13 mouse cellular contexts compared by ENCODE assay signal in the genomic region with DNA sequence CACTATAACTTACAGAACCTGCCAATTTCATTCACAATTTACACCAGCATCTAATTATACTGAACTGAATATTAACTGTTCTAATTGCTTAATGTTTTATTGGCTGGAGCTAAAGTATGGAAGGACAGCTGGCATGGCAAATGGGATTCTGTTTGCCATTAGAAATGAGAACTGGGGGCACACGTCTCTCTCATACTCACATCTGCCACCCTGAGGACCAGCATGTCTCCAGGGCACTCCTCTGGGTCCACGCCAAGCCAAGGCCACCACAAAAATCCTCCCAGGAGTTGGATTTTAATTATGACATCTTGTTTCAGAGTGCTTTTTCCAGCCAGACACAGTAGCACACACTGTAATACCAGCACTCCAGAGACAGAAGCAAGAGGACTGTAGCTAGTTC.
"Had no signal": no experiment of that assay in that cellular context is flagged by ENCODE, and none has a peak within 500 bp of the region (broad histone marks: within the 10 kb centered on the region; RNA-seq: fewer than 3 reads in every experiment).

No protein-coding gene starts in this region.

- H3K27ac ChIP-seq: layer of hippocampus, adult 2 months; limb, embryonic 10.5 days; liver, embryonic 15.5 days; neural tube, embryonic 12.5 days; stomach, embryonic 15.5 days had no signal

- H3K4me3 ChIP-seq: layer of hippocampus, adult 2 months; limb, embryonic 10.5 days; liver, embryonic 15.5 days; neural tube, embryonic 12.5 days; stomach, embryonic 15.5 days had no signal

- H3K36me3 ChIP-seq: limb, embryonic 10.5 days; liver, embryonic 15.5 days; neural tube, embryonic 12.5 days; stomach, embryonic 15.5 days had no signal

- H3K9me3 ChIP-seq: limb, embryonic 10.5 days; liver, embryonic 15.5 days; neural tube, embryonic 12.5 days; stomach, embryonic 15.5 days had no signal

- H3K4me2 ChIP-seq: liver, embryonic 11.5 days; liver, embryonic 15.5 days; neural tube, embryonic 12.5 days; stomach, embryonic 15.5 days had no signal

- ATAC-seq: lung, postnatal 0 days had no signal

- H3K27me3 ChIP-seq: liver, embryonic 15.5 days; neural tube, embryonic 12.5 days; stomach, embryonic 15.5 days had no signal

- H3K9ac ChIP-seq: liver, embryonic 15.5 days; neural tube, embryonic 12.5 days; stomach, embryonic 15.5 days had no signal

- DNase-seq: kidney, postnatal 10 days; kidney, postnatal 4 days; lung, adult 2 months; lung, postnatal 36 days; spleen, adult 18-20 months; thymus, adult 2 months had no signal
